Mouse (Mus musculus) spleen, adult 2 months (tissue): ENCODE data around the gene Dock9.

Experiments
- CTCF ChIP-seq: fragments of 200-500 bp; IDR thresholded peaks from 2 replicates; pipeline ENCODE4 v1.5.1; 2011; ENCODE audit warnings: mild to moderate bottlenecking, inconsistent platforms; ENCODE audit not compliant: insufficient read depth, insufficient read length, insufficient replicate concordance; ENCODE audit errors: extremely low read depth
- POLR2A ChIP-seq: fragments of 200-500 bp; IDR thresholded peaks from 2 replicates; pipeline ENCODE4 v1.6.1; 2011; ENCODE audit warnings: low read depth, low read length, inconsistent platforms

GRCm38 (mm10) chr14:121733694-121734093 lies 63.9 kb downstream of the Dock9 start:
- TF ChIP-seq POLR2A (no peak), CTCF (no peak)
